ENCODE assay signal across 7 mouse cellular contexts in the genomic region with DNA sequence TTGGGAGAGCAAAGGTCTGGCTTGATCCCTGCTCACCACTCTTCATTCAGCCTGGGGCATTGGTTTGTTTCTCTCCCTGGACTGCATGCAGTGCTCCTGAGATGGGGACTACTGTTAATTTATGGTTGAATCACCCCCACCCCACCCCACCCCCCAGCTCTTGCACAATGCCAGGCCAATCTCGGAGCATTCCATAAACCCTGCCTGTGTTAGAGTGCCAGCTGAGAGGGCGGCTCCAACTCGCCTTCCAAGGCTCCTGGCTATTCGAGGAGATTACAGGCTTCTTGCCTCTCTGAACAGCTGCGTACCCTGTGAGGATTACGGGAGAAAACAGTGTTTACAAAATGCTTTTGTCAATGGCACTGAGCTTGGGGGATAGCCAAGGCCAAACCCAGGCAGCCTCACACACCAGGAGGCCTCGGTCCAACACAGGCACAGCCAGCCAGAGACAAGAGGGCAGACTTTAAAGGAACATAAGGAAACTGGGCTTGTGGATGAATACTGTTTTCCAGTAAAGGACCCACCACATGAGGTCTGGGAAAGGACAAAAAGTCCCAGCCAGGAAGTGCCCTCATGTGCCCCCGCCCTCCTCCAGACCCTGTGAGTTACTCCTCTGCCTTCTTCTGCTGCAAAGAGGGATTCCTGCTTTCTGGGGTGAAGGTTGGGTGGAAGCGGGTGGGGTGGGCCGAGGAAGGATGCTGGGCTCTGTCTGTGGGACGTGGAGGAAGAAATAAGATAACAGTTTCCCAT. TPM values are rescaled to one million over a fixed set of nuclear protein-coding genes. Genes with fewer than 3 reads are reported as not detected.
A peak's percentile ranks its signal among the peaks of the same experiment; 100 is the strongest.
DNase-seq lines count a peak whose midpoint lies in the region; ATAC-seq and TF ChIP-seq lines count a peak whose summit lies in the region.

No protein-coding gene starts in this region.

- no peak for DNase-seq in liver, embryonic 11.5 days (ENCODE audit: low spot score)
- no peak for DNase-seq in layer of hippocampus, adult 18-20 months (ENCODE audit: low spot score in 2 of 2)

- WGBS in liver, embryonic 11.5 days, result 47% methylated on average over 11 of the region's 11 CpGs
- 41% methylated on average over 11 of the region's 11 CpGs for WGBS in liver, embryonic 12.5 days (ENCODE audit: insufficient replicate concordance)
- WGBS in intestine, embryonic 16.5 days, result 32% methylated on average over 11 of the region's 11 CpGs
- WGBS in neural tube, embryonic 13.5 days, result 13% methylated on average over 11 of the region's 11 CpGs

- H3K9ac ChIP-seq in liver, embryonic 11.5 days (ENCODE audit: low read depth, low read length), result no peak overlapping the region
- H3K9ac ChIP-seq in liver, embryonic 12.5 days, result no peak overlapping the region
- H3K9ac ChIP-seq in intestine, embryonic 16.5 days (ENCODE audit: low read depth, low read length), result no peak overlapping the region
- peak overlapping the region; percentile 31 for H3K9ac ChIP-seq in neural tube, embryonic 13.5 days

- no peak for TF ChIP-seq POLR2A in embryonic fibroblast, embryonic 13.5 days (IDR thresholded peaks at IDR 0.05; ENCODE audit: low read depth, low read length)

- peaks cover 3% of the 10 kb centered on the region; the same call in 1 of the 2 replicates for H3K4me1 ChIP-seq in liver, embryonic 11.5 days (replicated peaks; ENCODE audit: control insufficient read depth, insufficient read depth, low read length)
- H3K4me1 ChIP-seq in liver, embryonic 12.5 days, result peaks cover 14% of the 10 kb centered on the region
- peaks cover 5% of the 10 kb centered on the region for H3K4me1 ChIP-seq in embryonic fibroblast, embryonic 13.5 days (ENCODE audit: control insufficient read depth, insufficient read depth, low read length)
- peaks cover 15% of the 10 kb centered on the region for H3K4me1 ChIP-seq in intestine, embryonic 16.5 days (ENCODE audit: control insufficient read depth, insufficient read depth, low read length)
- peaks cover 64% of the 10 kb centered on the region for H3K4me1 ChIP-seq in neural tube, embryonic 13.5 days (replicated peaks)

- H3K4me3 ChIP-seq in liver, embryonic 11.5 days (ENCODE audit: low read depth, low read length), result no peak overlapping the region
- no peak overlapping the region for H3K4me3 ChIP-seq in liver, embryonic 12.5 days
- H3K4me3 ChIP-seq in embryonic fibroblast, embryonic 13.5 days (ENCODE audit: insufficient read depth, low read length), result no peak overlapping the region
- H3K4me3 ChIP-seq in intestine, embryonic 16.5 days (ENCODE audit: low read length), result no peak overlapping the region
- H3K4me3 ChIP-seq in neural tube, embryonic 13.5 days, result no peak overlapping the region

- no peaks in the 10 kb centered on the region for H3K9me3 ChIP-seq in liver, embryonic 11.5 days (ENCODE audit: control insufficient read depth, low read length)
- H3K9me3 ChIP-seq in liver, embryonic 12.5 days (replicated peaks), result no peaks in the 10 kb centered on the region
- H3K9me3 ChIP-seq in intestine, embryonic 16.5 days (ENCODE audit: control insufficient read depth, low read length), result no peaks in the 10 kb centered on the region
- no peaks in the 10 kb centered on the region for H3K9me3 ChIP-seq in neural tube, embryonic 13.5 days

- no peaks in the 10 kb centered on the region for H3K36me3 ChIP-seq in liver, embryonic 11.5 days (ENCODE audit: control insufficient read depth, insufficient read depth, low read length)
- H3K36me3 ChIP-seq in liver, embryonic 12.5 days, result no peaks in the 10 kb centered on the region
- H3K36me3 ChIP-seq in intestine, embryonic 16.5 days (ENCODE audit: control insufficient read depth, insufficient read depth, low read length), result no peaks in the 10 kb centered on the region
- H3K36me3 ChIP-seq in neural tube, embryonic 13.5 days, result no peaks in the 10 kb centered on the region

- TF ChIP-seq CTCF in embryonic fibroblast, embryonic 13.5 days (IDR thresholded peaks at IDR 0.05; ENCODE audit: borderline replicate concordance, insufficient read depth, low read length), result no peak

- no peak overlapping the region for H3K4me2 ChIP-seq in liver, embryonic 11.5 days
- H3K4me2 ChIP-seq in liver, embryonic 12.5 days, result no peak overlapping the region
- H3K4me2 ChIP-seq in intestine, embryonic 16.5 days (ENCODE audit: low read depth, low read length), result no peak overlapping the region
- no peak overlapping the region for H3K4me2 ChIP-seq in neural tube, embryonic 13.5 days

- no peaks in the 10 kb centered on the region for H3K27me3 ChIP-seq in liver, embryonic 11.5 days (replicated peaks; ENCODE audit: control insufficient read depth, insufficient read depth, low read length)
- peaks cover 16% of the 10 kb centered on the region for H3K27me3 ChIP-seq in liver, embryonic 12.5 days (replicated peaks)
- no peaks in the 10 kb centered on the region for H3K27me3 ChIP-seq in intestine, embryonic 16.5 days (replicated peaks; ENCODE audit: control insufficient read depth, insufficient read depth, low read length)
- no peaks in the 10 kb centered on the region; the same call in 1 of the 2 replicates for H3K27me3 ChIP-seq in neural tube, embryonic 13.5 days

- H3K27ac ChIP-seq in liver, embryonic 11.5 days (ENCODE audit: low read depth, low read length), result 0 out of 2 replicates have a peak overlapping the region, but pooled peaks have one; percentile 15
- H3K27ac ChIP-seq in liver, embryonic 12.5 days, result no peak overlapping the region
- peak overlapping the region; percentile 0; the same call in 1 of the 2 replicates for H3K27ac ChIP-seq in embryonic fibroblast, embryonic 13.5 days (ENCODE audit: insufficient read depth, low read length)
- H3K27ac ChIP-seq in intestine, embryonic 16.5 days (ENCODE audit: low read length), result peak overlapping the region; percentile 18; the same call in 1 of the 2 replicates
- peak overlapping the region; percentile 82 for H3K27ac ChIP-seq in neural tube, embryonic 13.5 days (replicated peaks)

- no peak for ATAC-seq in liver, embryonic 11.5 days (replicated peaks; ENCODE audit: low FRiP score)
- no peak for ATAC-seq in liver, embryonic 12.5 days
- ATAC-seq in intestine, embryonic 16.5 days, result peak; percentile 47; the same call in 1 of the 2 replicates
- ATAC-seq in neural tube, embryonic 13.5 days (ENCODE audit: low read depth), result peak; percentile 55
- no peak for ATAC-seq in frontal cortex, adult (ENCODE audit: low TSS enrichment)

RNA-seq across cellular contexts. Expression of a gene that starts 10.8 kb away (rescaled TPM):
- 4.6 and 5.0 TPM in 2 replicates for polyA plus RNA-seq in liver, embryonic 11.5 days (2014; fragmentation: Nextera tagmentation; extraction: Ambion mirVana)
- polyA plus RNA-seq in liver, embryonic 12.5 days (2016; fragmentation: Nextera tagmentation; extraction: Ambion mirVana), result 1.8 and 2.2 TPM in 2 replicates
- polyA plus RNA-seq in embryonic fibroblast, embryonic 13.5 days (2011; ENCODE audit: insufficient read length, low read depth, missing spikeins), result 20.1 and 23.0 TPM in 2 replicates
- 7.1 and 7.3 TPM in 2 replicates for polyA plus RNA-seq in intestine, embryonic 16.5 days (2015; fragmentation: Nextera tagmentation; extraction: Ambion mirVana)
- polyA plus RNA-seq in neural tube, embryonic 13.5 days (2015; fragmentation: Nextera tagmentation; extraction: Ambion mirVana), result 4.4 and 4.8 TPM in 2 replicates
- total RNA-seq in layer of hippocampus, adult 18-20 months (2021), result 1 to 10 TPM; 2.0 to 2.9 TPM

RNA-seq across cellular contexts. Expression of a gene that starts 20.0 kb away (rescaled TPM):
- polyA plus RNA-seq in liver, embryonic 11.5 days (2014; fragmentation: Nextera tagmentation; extraction: Ambion mirVana), result 21.1 and 21.6 TPM in 2 replicates
- 14.5 and 14.9 TPM in 2 replicates for polyA plus RNA-seq in liver, embryonic 12.5 days (2016; fragmentation: Nextera tagmentation; extraction: Ambion mirVana)
- polyA plus RNA-seq in embryonic fibroblast, embryonic 13.5 days (2011; ENCODE audit: insufficient read length, low read depth, missing spikeins), result 28.2 and 29.9 TPM in 2 replicates
- polyA plus RNA-seq in intestine, embryonic 16.5 days (2015; fragmentation: Nextera tagmentation; extraction: Ambion mirVana), result 38.7 and 44.1 TPM in 2 replicates
- polyA plus RNA-seq in neural tube, embryonic 13.5 days (2015; fragmentation: Nextera tagmentation; extraction: Ambion mirVana), result 25.7 and 28.2 TPM in 2 replicates
- 10 to 100 TPM; 41.4 to 44.8 TPM for total RNA-seq in layer of hippocampus, adult 18-20 months (2021)

RNA-seq across cellular contexts. Expression of a gene that starts 36.9 kb away (rescaled TPM):
- 23.3 and 27.8 TPM in 2 replicates for polyA plus RNA-seq in liver, embryonic 11.5 days (2014; fragmentation: Nextera tagmentation; extraction: Ambion mirVana)
- polyA plus RNA-seq in liver, embryonic 12.5 days (2016; fragmentation: Nextera tagmentation; extraction: Ambion mirVana), result 22.7 TPM in 2 replicates
- polyA plus RNA-seq in embryonic fibroblast, embryonic 13.5 days (2011; ENCODE audit: insufficient read length, low read depth, missing spikeins), result 116 and 144 TPM in 2 replicates
- 226 and 234 TPM in 2 replicates for polyA plus RNA-seq in intestine, embryonic 16.5 days (2015; fragmentation: Nextera tagmentation; extraction: Ambion mirVana)
- polyA plus RNA-seq in neural tube, embryonic 13.5 days (2015; fragmentation: Nextera tagmentation; extraction: Ambion mirVana), result 2.7 and 4.2 TPM in 2 replicates
- 10 to 100 TPM; 18.3 to 18.8 TPM for total RNA-seq in layer of hippocampus, adult 18-20 months (2021)

RNA-seq across cellular contexts. Expression of a gene that starts 37.8 kb away (rescaled TPM):
- polyA plus RNA-seq in liver, embryonic 11.5 days (2014; fragmentation: Nextera tagmentation; extraction: Ambion mirVana), result 13.4 and 14.3 TPM in 2 replicates
- polyA plus RNA-seq in liver, embryonic 12.5 days (2016; fragmentation: Nextera tagmentation; extraction: Ambion mirVana), result 11.7 and 12.6 TPM in 2 replicates
- polyA plus RNA-seq in embryonic fibroblast, embryonic 13.5 days (2011; ENCODE audit: insufficient read length, low read depth, missing spikeins), result 2.7 and 3.5 TPM in 2 replicates
- 13.5 and 17.8 TPM in 2 replicates for polyA plus RNA-seq in intestine, embryonic 16.5 days (2015; fragmentation: Nextera tagmentation; extraction: Ambion mirVana)
- polyA plus RNA-seq in neural tube, embryonic 13.5 days (2015; fragmentation: Nextera tagmentation; extraction: Ambion mirVana), result 8.1 and 10.0 TPM in 2 replicates
- total RNA-seq in layer of hippocampus, adult 18-20 months (2021), result 10 to 100 TPM; 11.8 to 16.2 TPM

Comparison
In these comparisons a context has a peak if more than half of its experiments do, and no peak if none do; other contexts are left out.
1. ATAC-seq: peak in intestine, embryonic 16.5 days (single experiment) and neural tube, embryonic 13.5 days (single experiment); none in liver, embryonic 11.5 days (single experiment), liver, embryonic 12.5 days (single experiment) and frontal cortex, adult (single experiment).